Mouse (Mus musculus) gastrocnemius, postnatal 4 days (tissue): ENCODE measurements around the gene Shisal1. TPM values are rescaled to one million over a fixed set of nuclear protein-coding genes. Genes with fewer than 3 reads are reported as not detected.
A peak's percentile ranks its signal among the peaks of the same experiment; 100 is the strongest.

Experiments
- DNase-seq, 2 experiments: peaks; one replicate each; pipeline ENCODE4 v3.0.0; 2021 to 2022; ENCODE audit warnings: low spot score in 2 of 2, mixed read lengths in 2 of 2
- long read RNA-seq, 2 experiments: library from polyadenylated mRNA; stranded (forward); transcript quantifications; one replicate each; pipeline ENCODE4 v2.0.0; 2021
- total RNA-seq, 2 experiments: library from RNA; stranded (reverse); gene quantifications; 2 replicates each; pipeline ENCODE4 v1.2.3; 2021

The Shisal1 gene
- total RNA-seq = 10 to 100 TPM; 26.2 to 44.1 TPM
- long read RNA-seq, experiment 1, full-length matches to known transcripts = 1 of 48 reads
- long read RNA-seq, experiment 1, partial matches to known transcripts = 0 of 48 reads
- long read RNA-seq, experiment 1, other reads (novel, unspliced or antisense) = 47 of 48 reads
- long read RNA-seq, experiment 2, partial matches to known transcripts = 2 of 75 reads
- long read RNA-seq, experiment 2, other reads (novel, unspliced or antisense) = 73 of 75 reads

DNA sequence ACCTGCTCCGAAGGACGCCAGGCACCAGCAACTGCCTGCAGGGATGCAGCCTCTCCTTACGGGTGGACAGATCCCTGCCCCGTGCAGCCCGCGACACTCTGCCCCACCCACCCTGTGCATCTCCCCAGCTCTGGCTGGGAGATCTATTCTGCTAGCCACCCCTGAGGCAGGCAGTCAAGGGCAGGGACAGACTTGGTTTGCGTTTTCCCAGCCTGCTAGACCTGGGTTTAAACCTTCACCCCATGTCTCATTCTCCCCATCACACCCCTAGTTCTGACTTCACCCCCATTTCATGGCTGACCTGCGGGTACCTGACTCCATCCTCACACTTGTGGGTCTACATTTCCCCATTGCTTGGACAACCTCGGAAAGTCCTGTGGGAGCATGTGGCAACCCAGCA lies at the start of gene Shisal1:
Shisal1 (minus strand) TSS at position 101 of the 400 bp plus-strand sequence.
- DNase-seq = no peak

DNA sequence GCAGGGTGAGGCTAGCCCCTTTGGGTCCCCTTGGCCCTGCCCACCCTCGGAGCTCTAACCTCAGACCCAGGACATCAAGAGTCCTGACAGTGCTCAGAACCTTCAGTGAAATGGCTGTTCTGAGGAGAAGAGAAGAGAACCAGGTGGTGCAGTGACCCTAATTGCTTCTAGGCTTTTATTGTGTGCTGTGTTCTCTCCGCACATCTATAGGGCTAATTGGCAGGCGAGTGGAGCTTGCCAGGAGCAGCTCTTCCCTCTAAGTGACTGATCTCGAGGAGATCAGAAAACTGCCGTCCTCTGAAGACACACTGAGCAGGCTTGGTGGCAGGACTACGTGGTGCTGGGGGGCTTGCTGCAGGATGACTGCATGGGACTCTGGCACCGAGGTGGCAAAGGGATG lies 43.6 kb upstream of the Shisal1 start:
- DNase-seq = no peak

DNA sequence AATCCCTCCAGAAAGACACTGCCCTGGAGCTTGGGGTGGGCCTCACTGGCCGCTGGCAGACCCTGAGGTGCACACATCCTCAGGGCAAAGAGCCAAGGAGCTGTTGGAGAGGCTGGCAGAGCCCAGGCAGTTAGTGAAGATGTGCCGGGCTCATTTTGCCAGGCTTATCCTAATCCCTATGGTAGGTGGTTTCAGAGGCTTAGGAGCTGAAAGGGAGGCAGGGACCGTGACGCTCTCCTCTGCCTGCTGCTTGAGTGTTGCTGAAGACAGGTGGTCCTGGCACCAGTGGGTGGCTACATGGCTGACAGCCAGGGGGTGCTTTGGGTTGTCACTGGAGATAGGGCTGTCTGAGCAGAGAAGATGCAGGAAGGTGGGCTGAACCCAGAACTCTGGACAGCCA lies 37.4 kb upstream of the Shisal1 start:
- DNase-seq = no peak

DNA sequence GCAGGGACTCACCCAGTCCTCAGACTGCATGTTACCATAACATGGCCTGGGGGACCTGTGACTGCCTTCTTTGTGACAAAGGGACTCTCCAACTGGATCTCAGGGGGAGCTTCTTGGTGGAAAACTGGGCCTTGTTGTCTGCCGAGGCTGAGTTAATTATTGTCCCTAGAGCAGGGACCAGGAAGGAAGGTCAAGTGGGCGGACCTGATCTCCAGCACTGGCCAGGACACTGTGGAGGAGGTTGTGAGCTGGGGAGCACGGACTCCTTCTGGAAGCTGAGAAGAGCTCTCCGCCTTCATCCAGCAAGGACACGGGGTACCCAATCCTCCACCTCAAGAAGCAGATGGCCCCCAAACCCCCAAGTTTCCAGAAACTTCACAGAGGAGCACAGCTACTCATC lies 36.7 kb upstream of the Shisal1 start:
- DNase-seq = no peak

DNA sequence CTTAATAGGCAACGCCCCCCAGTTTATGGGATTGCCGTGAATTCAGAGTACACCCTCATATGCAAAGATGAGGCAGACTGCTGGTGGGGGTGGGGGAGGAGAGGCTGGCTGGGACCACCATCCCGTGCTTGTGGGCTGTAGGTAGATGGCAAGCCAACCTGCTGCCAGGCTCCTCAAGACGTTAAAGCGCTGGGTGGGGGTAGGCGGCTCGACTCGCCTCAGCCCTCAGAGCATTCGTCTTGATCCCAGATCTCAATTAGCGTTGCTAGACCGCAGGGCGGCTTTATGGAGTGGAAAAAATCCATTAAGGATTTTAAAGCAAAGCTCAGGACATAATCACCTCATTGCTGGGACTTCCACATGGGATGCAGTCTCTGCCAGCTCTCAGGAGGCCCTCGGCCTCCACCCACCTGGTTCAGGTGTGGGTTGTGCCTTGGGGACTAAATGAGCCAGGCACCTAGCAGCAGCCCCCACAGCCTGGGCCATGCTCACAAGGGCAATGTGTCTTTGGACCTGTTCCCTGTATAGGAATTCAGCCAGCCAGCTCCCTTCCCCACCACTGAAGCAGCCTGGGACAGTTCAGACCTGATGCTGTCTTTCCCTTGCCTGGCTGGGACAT lies 34.5 kb upstream of the Shisal1 start:
- DNase-seq = no peak

DNA sequence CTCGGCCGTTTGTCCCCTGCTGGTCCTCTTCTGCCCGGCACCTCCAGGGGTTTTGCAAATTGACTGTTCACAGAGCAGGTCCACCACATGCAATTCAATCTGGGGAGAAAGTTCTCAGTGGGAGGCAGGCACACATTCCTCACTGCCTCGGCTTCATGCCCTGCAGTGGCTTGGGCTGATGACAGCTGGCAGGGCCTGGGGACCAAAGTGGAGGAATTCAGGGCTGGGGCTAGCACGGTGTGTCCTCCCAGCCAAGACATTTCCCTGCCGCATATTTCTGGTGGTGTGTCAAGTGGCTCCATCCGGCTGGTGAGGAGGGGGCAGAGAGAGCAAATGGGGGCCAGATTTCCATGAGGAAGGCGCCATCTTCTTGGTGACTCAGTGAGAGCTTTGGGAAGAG lies 22.5 kb upstream of the Shisal1 start:
- DNase-seq = peak; percentile 32 to 56

DNA sequence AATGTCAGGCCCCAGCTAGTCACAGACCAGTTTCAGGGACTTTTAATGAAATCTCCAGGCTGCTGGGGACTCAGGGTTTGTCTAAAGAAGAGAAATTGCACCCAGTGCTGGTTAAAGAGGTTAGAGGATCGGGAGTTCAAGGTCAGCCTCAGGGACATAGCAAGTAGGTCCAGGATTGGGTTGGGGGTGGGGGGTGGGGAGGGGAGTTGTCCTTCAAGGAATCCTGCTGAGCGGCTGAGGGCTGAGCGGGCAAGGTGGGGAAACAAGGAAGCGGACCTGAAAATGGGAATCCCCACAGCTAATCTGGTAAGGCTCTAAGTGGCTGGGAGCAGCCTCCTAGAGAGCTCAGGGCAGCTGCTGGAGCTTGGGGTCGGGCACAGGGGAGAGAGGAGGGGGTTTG lies 20.9 kb upstream of the Shisal1 start:
- no peak for DNase-seq

DNA sequence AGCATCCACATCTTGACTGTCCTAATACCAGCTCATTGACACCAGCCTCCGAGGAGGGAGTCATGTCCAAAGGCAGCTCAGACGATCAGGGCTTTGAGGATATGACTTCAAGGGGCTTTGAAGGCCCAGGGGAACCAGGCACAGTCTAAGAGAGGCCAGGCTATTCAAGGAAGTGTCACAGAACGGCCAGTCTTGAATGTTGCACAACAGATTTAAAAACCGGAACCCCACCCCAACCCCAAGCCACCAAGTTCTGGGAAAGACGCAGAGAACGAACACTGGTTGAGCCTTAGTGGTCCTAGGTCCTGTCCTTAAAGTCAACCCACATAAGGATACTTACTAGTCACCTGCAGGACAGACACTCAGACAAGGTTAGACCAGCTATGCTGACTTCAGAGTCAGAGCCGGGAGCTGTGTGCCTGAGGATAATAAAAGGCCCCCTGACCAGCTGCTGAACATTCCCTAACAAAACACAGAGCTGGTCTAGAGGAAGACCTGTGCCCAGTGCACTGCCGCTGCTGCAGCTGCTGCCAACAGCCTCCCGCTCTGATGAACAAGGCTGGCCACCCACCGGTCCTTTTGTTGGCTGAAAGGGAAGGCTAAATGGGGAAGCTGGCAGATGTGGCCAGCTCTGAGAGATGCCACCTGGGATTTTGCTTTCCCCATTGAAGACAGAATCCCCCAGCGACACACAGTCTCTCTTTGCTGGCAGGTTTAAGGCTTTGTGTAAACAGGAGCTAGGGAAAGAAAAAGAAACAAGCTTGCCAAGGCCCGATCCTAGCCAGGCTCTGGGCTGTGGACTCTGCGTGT lies 19.8 kb upstream of the Shisal1 start:
- no peak for DNase-seq

DNA sequence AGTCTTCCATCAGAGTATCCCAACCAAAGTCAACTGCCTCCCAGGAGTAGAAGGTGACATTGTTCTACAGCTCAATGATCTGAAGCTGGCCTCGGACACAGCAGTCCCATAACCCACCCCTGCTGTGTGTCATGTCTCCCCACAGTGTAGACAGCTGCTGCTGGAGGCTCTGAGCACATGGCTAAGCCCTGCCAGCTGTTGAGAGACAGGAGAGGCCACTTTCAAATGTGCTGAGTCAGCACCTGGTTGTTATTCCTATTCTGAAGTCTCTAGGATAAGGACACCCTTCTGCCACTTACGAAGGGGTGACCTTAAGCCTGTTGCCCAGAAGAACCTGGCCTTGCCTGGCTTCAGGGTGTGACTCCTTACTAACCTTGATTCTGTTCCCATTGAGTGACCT lies 14.5 kb upstream of the Shisal1 start:
- no peak for DNase-seq

DNA sequence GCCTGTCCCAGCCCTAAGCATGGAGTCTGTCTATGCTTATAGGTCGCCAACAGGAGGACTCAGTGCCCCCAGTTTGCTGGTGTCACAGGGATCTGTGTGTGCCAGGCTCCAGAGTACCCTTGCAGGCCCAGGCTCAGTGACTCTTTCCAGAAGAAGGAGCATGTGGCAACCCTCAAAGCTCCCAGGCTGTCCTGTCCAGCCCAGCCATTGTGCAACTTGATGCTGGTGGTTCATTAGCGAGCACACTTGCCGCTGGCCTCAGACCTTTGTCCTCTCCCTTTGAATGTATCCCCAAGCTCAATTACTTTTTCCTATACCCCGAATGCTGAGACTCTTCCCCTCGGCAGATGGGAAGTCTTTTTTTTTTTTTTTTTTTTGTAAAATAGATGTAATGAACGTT lies 12.1 kb upstream of the Shisal1 start:
- DNase-seq = no peak

DNA sequence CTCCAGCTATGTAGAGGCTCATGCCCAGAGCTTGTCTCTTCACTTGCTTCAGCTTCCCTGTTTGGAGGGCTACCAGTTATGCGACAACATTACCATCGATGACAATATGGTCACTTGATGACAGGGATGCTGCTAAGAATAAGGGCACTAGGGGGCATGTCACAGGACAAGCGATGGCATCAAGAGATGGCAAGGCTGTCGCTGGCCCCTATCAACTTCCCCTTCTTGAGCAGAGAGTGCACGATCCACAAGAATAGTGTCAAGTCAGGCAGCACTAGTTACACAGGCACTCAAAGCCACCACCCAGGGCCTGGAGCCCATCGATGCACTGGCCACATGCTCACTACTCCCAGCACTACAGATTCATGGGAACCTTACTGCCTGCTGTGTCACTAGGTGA lies 8.4 kb upstream of the Shisal1 start:
- no peak for DNase-seq

DNA sequence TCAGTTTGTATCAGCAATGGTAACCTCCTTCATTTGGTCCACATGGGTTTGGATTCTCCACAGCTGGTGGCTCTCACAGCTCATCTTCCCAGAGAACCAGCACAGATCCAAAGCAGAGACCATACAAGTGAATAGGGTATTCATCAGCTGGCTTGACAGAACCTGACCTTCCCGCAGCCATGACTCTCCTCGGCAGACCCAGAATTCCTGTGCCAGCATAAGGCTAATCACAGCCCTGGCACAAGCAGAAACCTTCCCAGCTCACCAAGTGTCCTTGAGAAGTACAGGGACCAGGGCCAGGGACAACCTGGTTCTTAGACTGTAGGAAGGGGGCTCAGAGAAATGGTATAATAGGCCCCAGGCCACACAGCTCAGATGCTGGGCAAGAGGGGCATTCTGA lies 6.2 kb upstream of the Shisal1 start:
- no peak for DNase-seq

DNA sequence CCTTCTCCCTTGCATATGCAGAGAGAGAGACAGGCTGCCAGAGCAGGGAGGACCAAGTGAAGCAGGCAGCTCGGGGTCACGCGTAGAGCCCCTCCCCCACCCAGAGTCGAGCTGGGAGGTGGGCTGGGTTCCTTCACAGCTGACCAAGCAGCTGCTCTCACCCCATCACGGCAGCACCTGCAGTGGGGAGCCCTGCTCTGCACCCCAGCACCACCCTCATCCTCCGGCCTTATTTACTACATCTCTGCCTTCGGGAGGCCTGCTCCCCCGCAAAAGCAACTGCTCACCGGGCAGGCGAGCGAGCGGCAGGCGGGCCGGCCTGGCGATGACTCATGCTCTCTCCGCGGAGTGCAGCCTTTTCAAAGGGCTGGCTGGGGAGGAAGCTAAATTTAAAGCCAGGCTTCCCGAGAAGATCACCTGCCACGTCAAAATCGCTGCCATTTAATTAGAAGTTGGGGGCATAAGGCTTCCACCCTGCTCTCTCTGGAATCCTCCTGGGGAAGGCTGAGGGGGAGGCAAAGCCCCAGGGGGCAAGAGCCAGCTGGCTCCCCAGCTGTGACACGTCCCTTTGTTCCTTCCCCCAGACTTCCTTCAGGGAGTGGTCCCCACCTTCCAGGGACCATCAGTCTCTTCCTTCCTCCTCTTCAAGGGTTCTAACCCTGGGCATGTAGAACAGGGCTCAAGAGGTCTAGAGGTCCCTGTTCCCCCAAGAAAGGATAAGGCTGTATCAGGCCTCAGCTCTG lies 3.7 kb upstream of the Shisal1 start:
- DNase-seq = peak; percentile 47 to 68

DNA sequence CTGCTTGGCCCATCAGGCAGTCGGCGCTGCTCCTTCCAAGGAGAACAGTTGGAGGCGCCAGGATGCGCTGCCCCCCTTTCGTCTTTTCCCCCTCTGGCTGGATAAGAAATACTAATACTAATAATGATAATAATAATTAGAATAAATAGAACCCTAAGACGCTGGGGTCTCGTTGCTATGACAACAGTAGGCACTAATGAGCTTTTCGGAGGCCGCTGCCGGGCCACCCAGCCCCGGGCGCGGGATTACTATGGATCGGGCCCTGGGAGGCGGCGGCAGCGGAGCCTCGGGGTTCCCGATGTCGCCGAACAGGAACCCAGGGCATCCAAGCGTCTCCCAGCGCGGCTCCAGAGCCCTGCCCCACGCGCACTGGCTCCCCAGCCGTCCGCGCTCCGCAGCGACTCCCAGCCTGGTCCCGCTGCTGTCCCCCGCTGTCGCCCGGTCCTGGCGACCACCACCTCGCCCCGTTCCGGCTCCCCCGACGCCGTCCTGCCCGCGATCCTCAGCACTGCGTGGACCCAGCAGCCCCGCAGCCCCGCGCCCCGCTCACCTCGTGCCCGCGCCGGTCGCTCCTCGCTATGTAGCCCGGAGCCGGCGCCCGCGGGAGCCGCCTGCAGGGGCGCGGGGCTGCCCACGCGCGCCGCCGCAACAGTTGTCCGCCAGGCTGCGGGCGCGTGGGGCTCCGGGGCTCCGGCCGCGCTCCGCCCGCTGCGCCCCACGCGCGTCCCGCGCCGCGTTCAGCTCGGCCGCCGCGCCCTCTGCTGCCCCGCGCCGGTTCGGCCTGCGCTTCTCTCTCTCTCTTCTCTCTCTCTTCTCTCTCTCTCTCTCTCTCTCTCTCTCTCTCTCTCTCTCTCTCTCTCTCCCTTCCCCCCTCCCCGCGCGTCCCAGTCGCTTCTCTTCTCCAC lies 833 bp downstream of the Shisal1 start:
- no peak for DNase-seq

DNA sequence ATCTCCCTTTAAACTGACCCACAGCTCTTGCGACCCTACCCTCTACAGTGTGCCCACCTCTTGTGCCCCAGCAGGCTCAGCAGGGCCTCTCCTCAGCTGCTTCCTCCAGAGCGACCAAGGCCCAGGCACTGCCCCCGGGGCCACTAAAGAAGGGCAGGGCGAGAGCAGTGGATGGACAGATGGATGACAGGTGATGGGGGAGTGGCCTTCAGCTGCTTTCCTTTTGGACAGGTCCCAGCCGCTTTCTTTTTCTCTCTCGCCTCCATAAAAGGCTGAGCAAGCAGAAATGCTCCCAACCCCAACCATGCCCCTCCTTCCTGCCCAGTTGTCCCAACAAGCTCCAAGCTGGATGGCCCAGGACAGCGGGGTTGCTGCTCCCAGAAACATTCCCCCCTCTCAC lies 2.7 kb downstream of the Shisal1 start:
- DNase-seq = peak in 1 of 2 experiments; percentile 36

DNA sequence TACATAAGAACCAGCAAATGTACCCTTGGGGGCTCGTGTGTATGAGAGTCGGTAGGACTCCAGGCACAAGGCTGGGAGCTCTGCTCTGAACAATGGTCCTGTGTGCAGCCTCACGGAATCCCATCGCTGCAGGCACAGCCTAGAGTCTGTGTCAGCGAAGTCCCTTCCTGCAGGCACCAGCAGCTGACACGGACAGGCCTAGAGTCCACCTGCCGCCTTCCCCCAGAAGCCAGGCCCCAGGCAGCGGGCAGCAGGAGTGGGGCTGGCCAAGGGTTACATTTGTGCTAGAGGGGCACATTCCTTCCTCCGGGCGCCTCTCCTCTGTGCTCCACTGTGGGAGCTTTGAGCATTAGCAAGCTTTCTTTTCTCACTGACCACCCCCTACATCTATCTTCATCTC lies 3.3 kb downstream of the Shisal1 start:
- peak in 1 of 2 experiments; percentile 36 for DNase-seq

DNA sequence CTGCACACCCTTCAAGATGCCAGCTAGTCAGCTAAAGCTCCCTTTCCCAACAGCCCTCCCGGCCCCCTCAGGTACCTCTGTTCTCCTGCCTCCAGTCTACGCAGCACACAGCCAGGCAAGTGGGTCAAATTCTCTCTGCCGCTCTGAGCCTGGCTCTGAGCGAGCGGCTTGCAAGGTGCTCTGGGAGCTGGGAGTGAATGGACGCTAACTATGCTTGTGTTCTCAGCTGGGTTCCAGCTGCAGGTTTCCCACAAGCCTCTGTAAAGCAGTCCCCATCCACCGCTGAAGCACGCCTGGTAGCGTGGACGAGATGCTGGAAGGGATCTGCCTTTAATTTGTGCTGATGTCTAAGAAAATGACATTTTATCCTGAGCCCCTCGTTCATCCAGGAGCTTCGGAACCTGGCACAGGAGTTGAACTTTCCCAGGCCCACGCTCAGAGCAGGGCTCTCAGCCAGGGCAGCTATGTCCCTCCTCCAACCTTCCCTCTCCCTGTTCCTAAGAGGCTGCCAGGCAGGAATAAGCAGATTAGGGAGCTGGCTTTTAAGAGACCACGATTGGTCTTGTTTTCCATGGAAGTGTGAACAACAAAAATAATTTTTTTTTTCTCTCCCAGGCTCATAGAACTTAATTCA lies 5.1 kb downstream of the Shisal1 start:
- no peak for DNase-seq

DNA sequence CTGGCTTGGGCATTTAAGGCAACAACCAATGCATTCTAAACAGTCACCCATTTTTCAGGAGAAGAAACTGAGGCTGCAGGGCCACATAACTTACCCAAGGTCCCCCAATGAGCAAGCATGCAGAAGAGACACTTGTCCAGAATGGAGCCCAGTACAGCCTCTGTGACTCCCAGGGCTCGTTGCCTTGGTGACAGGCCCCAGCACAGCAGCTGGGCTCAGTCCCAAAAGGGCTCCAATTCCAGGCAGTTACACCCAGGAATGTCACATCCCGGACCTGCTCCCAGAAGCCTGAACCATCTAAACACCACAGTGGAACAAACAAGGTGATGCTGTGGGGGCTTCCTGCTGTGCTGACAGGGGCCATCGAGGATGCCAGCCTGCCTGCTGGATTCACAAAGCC lies 6.1 kb downstream of the Shisal1 start:
- no peak for DNase-seq

DNA sequence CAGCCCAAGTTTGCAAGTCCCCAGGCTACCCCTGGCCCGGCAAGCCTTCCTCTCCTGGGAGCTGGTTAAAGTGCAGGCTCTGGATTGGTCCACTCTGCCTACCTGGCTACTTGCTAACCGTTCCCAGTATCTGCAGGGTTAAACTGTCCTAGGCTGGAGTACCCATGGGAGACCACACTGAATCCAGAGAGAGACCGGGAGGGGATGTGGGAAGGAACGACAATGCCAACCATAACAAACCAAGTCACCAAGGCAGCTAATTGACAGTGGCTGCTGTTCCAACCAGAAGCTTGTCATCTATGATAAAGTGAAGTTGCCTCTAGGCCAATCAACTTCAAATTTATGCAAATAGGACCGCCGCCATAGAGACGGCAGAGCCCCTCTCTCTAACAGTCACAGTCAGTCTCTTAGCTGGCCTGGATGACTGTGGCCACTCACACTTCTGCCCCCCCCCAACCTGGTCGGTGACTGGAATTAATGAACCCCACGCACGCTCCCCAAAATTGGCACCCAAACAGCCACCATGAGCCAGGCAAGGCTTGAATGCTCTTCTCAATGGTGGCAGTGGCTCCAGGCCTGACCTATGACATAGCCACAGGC lies 13.2 kb downstream of the Shisal1 start:
- no peak for DNase-seq

DNA sequence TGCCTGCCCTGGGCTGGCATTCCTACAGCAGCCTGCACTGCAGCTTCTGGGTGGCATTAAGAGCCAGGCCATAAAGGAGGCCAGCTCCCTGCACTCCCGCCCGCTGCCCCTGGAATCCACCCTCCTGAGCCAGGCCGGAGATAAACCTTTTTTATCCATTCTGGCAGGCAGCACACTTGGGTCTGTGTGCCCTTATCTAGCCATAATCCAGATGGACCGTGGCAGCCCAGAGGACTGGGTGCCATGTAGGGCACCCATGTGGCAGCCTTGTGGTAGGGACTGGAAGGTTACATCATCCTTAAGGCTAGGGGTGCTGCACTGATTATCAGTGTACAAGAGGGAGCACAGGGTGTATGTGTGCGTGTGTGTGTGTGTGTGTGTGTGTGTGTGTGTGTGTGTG lies 16.4 kb downstream of the Shisal1 start:
- no peak for DNase-seq
